Mouse (Mus musculus) fibroblast of lung, adult 2 months (primary cell): ENCODE results near the gene Pde1b.

Experiments
- DNase-seq: peaks from one replicate; pipeline ENCODE4 v3.0.0-alpha.2; 2011; ENCODE audit warnings: low read depth

Pde1b gene

DNA sequence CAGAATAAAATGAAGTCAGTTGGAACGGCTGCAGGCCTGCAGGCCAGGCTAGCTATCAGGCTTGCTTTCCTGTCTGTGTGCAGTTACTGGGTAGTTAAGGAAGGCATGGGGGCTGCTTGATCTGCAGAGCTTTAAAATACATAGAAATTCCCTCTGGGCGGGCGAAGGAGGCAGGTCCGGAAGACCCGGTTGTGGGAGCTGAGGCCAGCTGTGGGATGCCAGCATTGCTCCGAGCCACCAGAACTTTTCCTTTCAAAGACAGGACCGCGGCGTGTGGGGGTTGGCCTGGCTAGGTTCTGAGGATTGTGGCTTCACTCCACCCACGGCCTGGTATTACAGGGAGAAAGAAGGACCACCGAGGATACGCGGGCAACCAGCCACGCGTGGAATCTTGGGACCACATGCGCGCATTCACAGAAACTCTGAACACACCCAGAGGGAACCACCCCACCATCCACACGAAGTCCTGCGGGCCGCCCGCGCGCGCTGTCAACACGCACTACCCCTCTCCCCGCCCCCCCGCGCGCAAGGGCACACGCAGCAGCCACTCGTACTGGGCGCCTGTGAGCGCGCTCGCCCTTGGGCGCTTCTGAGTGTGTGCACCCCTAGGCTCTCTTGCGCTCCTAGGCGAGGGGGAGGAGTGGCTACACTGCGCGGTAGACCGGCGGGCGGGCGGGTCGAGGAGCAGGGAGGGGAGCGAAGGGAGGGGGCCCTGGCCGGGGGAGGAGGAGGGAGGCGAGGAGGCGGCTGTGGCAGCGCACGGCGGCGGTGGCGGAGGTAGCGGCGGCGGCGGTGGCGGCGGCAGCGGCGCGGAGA lies at the start of gene Pde1b:
Gene Pde1b (plus strand): TSS at position 600 of the 816 bp plus-strand sequence.
- no peak for DNase-seq

DNA sequence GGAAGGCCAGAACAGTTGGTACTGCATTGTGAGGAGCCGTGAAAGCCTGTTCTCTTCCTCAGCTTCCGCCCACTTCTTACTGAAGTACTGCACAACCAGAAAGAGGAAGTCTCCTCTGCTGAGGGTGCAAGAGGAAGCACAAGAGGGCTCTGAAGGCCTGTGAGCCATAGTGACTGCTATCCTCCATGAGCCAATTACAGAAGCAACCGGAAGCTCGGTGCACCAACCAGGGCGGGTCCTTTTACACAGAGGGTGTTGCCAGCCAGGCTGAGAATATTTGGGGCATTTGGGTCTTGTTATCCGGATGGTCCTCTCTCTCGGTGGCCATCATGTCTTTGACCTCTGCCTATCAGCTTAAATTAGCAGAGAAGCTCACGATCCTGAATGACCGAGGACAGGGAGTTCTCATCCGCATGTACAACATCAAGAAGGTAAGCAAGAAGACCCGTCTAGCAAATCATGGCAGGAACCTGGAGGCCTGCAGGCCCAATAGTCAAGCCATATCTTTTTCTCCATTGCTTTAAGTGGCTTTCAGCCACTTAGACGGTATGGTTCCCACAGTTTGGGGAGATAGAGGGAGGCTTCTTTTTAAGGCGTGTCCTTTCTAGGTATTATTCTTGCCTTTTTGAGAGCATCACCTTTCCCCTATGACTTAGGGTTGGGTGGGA lies 49.1 kb upstream of the Pde1b start, which contains the start of gene Nckap1l:
Gene Nckap1l (plus strand): TSS at position 244 of the 668 bp plus-strand sequence.
- DNase-seq = no peak

DNA sequence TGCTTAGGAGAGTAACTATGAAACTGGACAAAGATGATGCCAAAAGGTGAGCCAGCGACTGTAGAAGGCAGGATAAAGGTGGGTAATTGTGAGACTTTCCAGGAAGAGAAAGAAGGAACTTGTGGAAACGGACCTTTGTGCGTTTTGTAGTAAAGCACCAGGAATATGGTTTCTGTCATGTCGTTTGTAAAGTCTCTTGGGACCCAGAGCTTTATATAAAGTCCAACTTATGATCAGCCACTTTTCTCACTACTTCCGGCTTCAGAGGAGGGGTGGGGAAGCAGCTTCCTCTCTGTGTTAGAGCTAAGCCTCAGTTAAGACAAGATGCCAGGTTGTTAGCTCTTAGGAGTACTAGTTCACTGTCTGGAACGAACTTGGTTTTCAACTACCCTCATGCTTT lies 48.4 kb upstream of the Pde1b start:
- no peak for DNase-seq

DNA sequence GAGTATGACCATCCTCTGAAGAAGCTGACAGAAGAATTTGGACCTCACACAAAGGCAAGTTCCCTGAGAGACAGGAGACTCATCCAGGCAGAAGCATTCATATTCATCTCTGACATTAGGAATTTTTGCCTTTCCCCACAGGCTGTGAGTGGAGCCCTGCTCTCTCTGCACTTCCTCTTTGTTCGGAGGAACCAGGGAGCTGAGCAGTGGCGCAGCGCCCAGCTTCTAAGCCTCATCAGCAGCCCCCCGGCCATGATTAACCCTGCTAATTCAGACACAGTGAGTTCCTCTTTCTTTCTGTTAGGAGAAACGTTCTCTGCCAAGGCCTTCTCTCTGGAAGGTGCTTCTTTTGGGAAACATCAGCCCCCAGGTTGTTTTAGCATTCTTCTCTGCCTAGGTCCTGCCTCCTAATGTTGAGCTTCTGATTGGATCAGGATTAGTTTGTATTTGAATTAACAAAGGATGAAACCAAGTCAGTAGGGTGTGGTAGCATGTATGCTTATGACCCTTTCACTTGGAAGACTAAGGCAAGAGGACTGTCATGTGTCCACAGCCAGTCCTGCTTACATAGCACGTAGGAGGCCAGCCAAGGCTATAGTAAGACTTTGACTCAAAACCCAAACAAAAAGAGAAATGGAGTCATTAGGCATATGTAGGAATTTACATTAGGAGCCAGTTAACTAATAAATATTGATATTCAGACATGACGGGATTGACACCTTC lies 40.1 kb upstream of the Pde1b start:
- no peak for DNase-seq

DNA sequence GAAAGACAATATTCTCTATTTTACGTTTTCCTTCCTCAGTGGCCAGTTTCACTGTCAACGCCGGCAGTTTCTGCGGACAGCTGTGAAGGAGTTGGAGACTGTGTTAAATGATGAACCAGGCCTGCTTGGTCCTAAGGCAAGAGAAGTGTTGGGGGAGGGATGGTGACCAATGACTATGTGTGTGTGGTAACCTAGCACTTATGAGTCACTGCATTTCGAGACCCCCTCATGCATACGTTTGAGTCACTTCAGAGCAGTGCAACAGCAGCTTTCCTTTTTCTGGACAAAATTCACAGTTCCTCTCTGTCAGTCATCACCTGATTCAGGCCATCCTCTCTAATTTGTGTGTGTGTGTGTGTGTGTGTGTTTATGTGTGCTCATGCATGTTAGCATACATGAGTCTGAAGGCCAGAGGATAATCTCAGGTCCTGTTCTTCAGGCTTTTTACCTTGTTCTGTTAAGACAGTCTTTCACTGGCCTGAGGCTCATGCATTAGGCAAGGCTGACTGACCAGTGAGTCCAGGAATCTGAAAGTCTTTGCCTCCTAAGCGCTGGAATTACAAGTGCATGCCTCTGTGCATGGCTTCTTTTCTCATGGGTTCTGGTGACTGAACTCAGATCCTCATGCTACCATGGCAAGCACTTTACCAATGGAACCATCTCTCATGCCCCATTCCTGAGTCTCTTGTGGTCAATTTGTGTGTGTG lies 31.2 kb upstream of the Pde1b start:
- DNase-seq = no peak

DNA sequence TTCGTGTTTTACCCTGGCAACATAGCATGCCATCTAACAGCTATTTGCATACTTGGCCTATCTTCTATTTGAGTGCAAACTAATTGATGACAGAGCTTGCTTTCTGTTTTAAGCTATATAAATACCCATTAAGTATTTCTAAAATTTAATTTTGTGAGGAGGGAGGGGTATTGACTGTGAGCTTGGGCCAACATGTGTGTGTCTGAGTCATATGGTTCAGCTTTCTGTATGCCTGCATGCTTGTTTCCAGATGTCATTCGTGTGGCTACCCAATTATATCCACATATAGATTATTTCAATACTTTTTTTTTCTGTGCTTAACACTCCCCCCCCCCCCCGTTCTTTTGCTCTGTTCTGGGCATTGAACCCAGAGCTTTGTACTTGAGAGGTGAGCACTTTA lies 30.6 kb upstream of the Pde1b start:
- DNase-seq = no peak

DNA sequence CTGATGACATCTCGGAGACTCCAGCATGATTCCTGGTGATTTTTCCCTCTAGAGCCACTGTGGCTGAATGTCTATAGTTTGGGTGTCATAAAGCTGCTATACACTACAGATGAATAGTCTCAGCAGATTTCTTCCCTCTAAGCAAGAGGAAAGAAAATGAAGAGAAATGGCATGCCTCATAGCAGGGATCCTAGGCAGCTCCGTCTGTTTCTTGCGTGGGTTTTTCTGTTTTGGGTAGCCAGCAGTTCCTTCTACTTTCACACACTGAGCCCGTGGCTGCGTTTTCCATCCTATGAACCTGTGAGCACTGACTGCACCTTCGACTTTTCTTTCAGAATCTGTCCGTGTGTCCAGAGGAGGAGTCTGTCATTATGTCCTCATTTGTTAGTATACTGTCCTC lies 29.7 kb upstream of the Pde1b start:
- DNase-seq = no peak

DNA sequence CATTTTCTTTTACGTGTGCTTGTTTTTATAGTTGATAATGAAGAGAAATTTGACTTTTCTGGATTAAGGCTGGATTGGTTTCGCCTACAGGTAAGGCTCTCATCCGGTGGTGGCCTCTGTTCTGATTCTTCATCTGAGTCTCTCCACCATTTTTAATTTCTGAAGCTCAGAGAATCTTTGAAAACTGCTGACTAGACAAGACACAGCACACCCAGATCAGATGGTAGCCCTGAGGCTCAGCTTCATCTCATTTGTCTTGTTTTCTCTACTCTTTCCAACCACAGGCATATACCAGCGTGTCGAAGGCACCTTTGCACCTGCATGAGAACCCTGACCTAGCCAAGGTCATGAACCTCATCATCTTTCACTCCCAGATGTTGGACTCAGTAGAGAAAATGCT lies 29.1 kb upstream of the Pde1b start:
- DNase-seq = no peak

DNA sequence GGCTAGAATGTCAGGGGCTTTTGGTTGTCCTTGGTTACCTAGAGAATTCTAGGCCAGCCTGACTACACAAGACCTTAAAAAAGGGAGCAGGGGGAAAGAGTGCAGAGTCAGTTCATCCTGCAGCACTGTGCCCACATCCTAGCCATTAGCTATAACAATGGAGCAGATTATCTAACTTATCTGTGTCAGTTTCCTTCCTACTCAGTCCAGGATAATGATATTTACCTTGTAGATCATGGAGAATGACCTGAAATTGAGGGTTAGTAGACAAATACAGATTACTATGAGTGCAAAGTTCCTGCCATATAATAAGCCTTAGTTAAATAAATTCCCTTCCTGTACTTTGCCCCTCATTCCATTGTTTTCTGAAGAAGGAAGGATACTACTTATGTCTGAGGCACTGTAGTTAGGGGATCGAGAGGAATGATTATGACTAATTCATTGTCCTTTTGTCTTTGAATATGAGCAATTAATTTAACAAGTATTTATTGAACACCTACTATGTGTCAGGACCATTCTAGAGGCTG lies 23.7 kb upstream of the Pde1b start:
- DNase-seq = no peak

DNA sequence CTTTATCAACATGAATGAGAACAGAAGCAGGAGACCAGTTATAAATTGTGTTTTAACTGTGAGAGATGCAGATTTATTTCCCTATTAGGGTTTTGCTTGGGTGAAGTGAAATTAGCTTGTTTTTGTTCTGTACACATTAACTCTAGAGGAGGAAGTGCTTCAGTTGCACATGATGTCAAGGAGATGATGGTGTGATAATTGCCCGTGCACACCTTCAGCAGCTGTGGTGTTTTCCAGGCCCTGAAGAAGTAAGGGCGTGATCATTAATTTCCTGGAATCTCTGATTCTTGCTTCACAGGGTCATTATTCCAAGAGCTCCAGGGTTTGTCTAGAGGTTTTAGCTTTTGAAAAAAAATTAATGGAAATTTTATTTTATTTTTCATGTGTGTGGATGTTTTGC lies 22.7 kb upstream of the Pde1b start:
- DNase-seq = no peak

DNA sequence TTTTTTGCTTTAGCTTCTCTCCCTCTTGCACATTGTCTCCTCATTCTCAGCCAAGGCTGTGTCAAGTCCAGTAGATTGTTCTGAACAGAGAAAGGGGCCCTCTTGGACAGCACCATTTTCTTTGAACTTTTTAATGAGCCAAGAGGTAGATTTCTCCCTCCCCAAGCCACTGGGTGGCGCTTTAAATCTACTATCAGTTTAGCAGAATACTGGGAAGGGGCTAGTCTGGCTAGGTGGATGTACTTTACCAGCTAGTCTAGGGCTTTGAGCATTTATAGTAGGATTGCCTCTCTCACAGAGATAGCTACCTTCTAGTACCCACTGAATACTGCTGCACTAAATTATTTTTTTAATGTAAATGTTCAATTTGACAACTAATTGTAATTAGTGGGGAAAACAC lies 20.3 kb upstream of the Pde1b start:
- no peak for DNase-seq

DNA sequence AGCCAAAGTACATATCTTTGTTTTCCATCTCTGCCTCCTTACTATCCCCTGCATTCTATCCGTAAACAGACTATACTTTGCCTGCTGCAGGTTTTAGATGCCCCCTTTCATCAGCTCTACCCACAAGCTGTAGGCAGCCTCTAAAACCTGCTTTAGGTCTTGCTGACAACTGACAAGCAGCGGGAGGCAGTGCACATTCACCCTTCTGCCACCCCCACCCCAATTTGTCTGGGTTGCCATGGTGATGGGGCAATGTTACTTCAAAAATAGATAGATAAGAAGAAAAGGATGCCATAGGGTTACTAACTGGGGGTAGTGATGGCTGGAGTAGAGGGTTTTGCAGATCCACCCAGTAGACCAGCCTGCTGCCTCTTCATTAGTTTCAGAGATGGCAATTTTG lies 18.3 kb upstream of the Pde1b start:
- no peak for DNase-seq

DNA sequence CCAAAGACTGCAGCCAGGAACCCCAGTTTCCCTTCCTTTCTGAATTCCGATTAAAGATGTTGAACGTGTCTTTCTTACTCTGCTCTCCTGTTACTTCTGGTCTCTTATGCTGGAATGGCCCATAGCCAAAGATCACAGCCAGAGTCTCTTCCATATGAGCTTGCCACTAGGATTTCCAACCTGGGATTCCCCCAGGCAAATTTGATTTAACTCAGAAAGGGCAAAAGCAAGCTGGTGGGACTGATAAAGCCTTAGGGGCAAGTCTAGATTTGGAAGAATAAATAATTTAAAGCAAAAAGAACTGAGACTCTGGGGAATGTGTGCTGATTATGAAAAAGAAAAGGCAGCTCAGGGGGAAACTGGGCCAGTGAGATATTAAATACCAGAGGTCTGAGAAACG lies 17.7 kb upstream of the Pde1b start:
- DNase-seq = no peak

DNA sequence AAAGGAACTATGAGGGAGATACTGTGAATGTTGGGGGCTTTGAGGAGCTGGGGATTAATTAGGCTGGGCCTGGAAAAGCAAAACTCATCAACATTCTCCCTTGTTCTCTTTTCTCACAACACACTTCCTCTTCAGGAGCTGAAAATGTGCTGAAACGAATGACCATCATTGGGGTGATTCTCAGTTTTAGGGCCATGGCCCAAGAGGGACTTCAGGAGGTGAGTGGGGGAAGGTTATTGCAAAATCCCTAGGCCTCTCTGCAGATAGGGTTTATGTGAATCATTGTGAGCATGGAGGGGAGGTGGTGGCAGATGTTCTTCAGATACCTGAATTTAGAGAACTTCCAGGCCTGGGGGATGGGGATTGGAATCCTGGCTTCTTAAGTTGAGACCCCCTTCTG lies 16.2 kb upstream of the Pde1b start:
- DNase-seq = no peak

DNA sequence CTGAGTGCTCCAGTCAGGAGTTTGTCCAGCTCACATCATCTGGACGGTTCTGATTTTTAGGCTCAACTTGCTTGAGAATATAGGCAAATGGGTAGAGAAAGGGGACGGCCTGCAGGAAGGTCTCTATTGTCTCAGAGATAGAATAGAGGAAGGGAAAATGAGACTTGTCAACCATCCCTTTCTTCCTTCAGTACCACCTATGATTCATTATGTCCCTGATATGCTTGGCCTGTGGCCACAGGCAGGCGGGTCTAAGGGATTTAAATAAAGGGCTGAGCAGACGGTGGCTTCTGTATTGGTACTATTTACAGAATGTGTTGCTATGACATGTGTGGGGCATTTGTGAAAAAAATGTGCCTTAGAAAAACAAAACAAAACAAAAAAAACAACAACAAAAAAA lies 14.5 kb upstream of the Pde1b start:
- no peak for DNase-seq

DNA sequence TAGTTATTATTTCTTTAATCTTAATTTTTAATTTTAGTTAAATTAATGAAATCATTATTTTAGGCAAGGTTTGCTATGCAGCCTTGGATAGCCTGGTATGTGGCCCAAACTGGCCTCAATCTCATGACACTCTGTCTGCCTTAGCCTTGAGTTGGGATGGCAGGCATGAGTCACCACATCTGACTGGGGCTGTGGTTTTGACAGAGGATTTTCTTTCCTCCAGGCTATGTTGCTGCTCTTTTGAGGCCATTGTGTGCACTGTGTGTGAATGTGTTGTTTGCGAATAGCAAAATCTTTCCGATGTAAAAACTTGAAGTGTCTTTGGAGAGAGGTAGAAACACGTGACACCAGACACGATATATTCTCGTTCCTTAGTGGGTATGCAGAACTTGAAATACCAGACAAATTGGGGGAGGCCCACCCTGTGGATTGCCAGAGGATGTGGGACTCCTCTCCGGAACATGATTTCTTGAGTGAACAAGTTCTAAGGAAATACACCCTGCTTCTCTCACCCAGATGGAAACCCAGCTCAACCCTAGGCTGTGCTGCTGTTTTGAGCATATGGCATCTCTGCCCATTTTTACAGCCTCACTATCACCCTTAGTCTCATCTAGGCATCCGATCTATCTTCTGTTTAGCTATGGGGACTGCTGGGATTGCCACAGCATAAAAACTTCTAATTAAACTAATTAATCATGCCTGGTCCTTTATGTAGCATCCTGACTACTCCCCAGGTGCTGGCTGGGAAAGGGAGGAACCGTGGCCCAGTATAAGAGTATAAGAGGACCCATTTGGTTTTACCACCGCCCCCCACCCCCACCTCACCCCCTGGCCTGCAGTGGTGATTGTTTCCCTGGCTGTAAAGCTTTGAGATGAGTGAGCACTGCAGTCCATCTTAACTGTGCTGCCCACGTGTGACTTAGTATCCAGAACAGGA lies 6.4 kb upstream of the Pde1b start:
- peak; percentile 73 for DNase-seq

DNA sequence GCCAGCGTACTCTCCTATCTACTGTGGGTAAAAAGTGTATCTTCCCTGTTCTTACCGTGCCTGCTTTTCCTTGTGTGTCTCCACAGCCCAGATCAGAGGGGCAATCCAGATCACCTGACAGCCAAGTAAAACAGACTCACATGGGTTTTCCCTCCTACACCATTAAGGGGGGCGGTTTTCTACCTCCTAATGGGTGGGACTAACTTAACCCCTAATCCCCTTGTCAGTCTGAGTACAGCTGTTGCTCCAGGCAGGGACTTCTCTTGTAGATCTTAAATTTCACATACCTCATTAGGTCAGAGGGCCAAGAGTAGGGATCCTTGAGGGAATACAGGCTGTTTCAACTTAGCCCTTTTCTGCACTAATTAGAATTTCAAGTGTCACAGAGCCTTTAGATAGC lies 4.7 kb upstream of the Pde1b start:
- DNase-seq = no peak

DNA sequence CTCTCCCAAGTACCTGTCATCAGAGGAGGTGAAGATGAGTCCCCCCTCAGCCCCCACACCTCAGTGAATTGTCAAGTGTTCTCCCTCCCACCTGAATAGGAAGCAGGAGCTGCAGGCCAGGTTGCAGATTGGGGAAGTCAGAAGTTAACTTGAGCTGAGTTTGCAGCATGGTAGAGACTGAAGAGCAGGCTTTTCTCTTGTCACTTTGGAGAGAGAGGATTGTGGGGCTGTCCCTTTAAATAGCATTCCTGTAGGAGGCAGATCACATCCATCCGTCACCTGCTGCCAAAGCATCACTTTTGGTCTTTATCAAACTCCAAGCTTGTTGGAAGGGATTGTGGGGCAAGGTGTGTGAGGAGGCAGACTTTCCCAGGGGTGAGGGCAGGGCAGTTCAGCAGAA lies 2.1 kb upstream of the Pde1b start:
- DNase-seq = no peak

DNA sequence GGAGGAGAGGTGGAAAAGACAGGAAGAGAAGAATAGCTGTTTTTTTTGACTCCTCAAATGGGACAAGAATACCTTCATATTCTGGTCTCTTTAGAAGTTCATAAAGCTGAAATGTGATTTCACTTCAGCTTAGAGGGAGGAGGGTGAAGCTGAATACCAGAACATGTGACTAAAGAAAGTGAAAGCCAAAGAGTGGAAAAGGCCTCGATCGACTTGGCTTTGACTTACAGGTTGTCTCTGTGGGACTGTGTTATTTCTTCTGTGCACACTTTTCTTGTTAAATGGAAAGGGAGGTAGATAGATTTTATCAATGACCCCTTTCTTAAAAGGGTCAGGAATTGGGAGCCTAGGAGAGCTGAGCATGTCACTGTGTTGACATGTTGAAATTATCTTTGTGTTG lies 1.6 kb upstream of the Pde1b start:
- no peak for DNase-seq

DNA sequence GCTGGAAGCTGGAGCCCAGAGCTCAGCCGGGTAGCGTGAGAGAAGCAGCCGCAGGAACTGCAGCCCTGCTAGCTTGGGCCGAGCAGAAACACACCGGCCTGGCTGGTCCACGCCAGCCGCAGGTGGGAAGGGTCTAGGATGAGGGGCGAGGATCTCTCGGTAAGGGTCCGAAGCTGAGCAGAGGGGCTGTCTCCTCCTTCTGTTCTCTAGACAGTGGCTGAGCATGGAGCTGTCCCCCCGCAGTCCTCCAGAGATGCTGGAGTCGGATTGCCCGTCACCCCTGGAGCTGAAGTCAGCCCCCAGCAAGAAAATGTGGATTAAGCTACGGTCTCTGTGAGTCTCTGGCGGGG lies 392 bp downstream of the Pde1b start:
- no peak for DNase-seq

DNA sequence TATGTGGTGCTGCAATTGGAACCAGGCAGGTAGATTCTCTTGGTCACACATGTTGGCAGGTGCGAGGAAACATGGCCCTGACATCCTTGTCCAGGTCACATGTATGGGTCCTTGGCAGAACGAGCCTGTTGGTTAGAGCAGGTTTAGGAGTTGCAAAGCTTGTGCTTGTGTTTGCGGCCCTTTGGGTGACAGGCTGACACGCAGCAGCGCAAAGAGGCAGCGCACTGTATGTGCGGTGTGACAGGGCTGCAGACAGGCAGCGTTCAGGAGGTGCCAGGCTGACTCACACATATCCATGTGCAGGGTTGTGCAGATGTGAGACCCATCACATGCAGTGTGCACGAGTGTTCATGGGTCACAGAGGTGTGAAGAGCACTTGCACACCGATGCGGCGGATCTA lies 826 bp downstream of the Pde1b start:
- DNase-seq = no peak
